Mouse (Mus musculus): Measurements from ENCODE around the gene Ttll4.

The Ttll4 gene

DNA sequence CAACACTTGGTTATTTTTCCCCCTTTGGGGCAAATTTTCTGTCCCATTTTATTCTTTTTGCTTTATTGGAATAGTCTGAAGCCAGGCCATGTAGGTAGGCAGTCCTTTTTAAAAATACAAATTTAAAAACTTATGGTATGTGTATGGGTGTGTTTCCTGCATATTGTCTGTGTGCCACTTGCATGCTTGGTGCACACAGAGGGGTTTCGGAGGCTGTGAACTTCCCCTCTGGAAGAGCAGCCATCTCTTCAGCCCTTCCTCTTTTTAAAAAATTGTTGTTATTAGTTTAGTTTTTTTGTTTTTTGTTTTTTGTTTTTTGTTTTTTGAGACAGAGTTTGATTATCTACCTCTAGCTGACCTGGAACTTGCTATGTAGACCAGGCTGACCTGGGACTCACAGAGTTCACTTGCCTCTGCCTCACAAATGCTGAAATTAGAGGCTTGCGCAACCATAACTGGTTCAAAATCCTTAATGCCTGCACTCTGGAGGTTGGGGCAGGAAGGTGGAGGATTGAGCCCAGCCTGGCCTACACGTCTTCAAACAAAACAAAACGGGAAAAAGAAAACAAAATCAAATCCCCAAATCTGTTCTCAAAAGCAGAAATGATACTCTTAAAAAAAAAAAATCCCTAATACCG is 51.0 kb downstream of the Ttll4 start:
- no peak for DNase-seq

DNA sequence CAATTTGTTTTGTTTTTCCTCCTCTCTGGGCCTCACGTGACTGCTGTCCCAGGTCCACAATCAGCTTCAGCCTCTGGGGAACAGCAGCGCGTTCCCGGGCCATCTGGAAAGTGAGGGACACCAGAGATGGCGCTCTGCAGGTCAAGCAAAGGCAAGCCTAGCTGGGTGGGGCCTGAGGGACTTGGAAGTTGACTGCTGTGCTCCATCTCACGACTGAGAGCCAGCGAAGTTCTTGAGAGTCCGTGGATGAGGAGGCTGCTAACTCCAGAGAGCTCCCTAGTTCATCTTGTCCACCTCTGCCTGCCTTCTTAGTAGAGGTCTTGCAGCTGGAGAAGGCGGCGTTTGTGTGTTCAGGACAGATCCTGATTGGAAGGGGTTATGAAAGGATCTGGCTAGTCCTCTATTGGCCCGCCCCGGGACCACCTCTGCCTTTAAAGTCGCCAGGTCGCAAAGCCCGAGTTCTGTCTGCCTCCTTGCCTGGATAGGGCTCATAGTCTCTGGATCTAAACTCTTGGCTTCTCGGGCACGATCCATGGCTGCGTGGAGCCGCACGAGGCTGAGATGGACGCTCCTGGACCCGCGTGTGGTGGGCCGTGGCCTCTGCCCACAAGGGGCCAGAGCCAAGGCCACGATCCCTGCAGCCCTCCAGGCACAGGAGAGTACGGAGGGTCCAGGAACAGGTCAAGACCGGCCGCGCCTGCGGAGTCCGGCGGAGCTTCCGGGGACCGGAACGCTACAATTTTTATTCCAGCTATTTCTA is 51.7 kb downstream of the Ttll4 start, which contains the start of gene Cyp27a1:
TSS of gene Cyp27a1 (plus strand) at position 476 of the 760 bp plus-strand sequence.
- DNase-seq, result peak; percentile 17

DNA sequence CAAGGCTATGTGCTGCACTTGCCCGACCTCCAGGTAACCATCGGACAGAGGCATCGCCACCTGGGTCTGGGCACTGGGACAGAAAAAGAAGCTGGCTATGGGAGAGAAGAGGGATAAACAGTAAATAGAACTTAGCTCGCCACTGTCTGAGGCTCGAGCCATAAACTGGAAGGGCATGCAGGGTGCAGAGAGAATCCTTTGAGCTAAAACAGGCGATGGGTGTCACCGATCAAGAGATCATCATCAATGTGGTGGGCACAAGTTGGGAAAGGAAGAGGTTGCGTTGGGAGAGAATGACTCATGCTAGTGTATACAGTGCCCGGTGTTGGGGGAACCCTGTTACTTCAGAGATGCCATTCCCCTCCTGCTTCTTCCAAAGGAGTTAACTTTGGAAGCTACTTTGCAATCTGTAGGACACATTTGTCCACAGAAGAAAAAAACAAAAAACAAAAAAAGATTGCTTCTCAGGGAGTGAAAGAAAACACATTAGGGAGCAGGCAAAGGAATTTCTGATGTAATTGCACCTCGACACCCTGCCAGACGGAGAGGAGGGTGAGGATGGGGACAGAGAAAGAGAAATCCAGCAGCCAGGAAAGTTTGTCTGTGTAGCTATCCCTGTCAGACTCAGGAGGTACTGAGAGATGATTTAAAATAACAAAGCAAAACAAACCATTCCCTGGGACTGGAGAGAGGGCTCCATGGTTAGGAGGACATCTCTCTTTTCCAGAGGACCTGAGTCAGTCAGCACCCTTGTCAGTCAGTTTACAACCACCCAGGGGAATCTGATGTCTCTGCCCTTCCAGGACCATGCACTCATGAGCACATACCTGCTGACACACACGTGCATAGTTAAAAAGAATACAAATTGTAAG is 52.5 kb downstream of the Ttll4 start:
- DNase-seq, result no peak

DNA sequence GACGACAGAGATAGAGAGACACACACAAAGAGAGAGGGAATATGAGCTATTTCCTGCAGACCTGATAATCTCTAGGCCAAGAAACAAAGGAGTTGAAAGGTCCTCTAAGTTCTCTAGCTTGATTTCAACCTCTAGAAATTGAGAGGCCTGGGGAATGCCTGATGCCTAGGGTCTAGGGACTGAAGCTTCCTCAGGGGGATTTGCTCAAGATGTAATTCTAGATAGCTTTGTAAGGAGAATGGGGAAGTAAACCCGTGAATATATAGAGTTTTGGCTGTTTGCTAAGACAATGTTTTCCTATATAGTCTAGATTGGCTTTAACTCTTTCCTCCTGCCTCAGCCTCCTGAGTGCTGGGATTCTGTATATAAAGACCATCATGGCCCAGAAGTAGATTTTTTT is 53.4 kb downstream of the Ttll4 start:
- no peak for DNase-seq

DNA sequence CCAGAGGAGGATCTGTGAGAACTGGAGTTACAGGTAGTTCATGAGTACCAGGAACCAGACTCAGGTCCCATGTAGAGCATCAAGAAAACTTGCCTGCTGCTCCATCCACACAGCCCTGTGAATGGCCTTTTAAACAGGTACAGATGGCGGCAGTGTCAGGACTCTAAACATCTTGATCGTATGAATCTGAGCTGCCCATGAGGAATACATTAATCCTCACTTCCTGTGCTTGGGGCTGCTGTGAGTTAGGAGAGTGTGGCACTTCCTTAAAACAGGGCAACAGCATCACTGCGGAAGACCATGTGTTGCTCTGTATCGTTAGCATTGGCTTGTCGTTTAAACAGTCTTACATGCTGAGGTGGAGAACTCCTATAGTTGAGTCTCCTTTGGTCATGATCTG is 53.9 kb downstream of the Ttll4 start:
- DNase-seq, result no peak

DNA sequence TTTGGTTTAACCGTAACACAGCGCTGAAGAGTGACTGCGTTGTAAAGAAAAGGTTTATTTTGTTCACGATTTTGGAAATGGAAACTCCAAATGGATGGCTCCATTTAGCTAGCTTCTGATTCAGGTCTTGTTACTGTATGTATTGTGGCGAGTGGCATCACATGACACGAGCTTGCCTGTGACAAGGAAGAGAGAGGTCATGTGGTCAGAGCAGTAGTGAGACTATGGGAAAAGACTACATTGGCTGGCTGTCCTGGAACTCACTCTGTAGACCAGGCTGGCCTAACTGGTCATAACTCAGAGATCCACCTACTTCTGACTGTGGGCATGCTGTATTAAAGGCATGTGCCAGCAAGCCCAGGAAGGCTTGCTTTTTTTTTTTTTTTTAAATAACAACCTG is 54.3 kb downstream of the Ttll4 start:
- DNase-seq, result no peak

DNA sequence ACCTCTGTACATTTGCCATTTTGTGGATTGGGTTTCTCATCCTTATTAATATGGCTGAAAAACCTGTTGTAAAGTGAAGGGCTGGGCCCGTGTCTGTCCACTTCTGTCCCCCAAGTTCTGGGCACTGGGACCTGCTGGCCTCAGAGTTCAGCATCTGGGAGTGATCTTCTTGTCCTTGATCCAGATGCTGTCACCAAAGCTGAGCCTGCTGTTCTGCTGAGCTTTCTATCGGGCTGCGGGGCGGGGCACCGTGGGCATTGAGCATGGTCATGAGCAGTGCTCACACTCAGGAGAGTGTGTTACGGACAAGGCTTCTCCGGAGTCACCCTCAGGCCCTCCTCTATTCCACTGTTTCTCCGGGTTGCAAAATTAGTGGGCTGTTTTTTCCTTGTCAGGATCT is 56.6 kb downstream of the Ttll4 start:
- no peak for DNase-seq

DNA sequence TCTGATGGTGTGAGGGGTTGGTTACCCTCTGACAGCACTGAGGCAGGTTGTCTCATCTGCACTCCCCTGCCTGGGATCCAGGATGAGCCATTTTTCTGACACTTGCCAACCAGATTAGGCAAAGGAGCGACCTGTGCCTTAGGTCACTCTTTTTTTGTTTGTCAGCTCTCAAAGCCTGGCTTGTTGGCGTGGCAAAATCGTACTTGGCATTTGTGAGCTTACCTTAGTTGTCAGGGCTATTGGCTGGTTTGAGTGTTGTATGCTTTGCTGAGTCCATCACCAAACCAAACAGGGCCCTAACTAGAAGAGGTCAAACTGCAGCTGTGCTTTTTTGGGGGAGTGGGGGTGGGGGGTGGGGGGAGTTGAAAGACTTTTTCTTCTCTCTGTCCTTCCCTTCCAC is 57.7 kb downstream of the Ttll4 start:
- DNase-seq, result no peak

DNA sequence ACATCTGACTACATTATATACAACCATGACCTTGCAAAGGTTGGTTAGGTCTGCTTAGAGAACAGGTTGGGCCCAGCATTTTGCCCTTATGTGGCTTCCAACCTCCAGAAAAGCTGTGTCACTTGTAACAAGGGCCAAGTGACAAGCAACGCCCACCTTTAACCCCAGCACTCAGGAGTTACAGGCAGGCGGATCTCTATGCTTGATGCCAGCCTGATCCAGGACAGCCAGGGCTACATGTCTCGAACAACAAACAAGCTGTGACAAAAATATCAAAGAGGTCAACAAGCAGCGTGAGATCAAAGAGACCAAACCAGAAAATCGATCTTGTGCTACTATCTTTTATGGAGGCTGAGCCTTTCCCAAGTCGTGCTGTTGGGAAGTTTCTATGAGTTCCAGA is 60.1 kb downstream of the Ttll4 start:
- no peak for DNase-seq

DNA sequence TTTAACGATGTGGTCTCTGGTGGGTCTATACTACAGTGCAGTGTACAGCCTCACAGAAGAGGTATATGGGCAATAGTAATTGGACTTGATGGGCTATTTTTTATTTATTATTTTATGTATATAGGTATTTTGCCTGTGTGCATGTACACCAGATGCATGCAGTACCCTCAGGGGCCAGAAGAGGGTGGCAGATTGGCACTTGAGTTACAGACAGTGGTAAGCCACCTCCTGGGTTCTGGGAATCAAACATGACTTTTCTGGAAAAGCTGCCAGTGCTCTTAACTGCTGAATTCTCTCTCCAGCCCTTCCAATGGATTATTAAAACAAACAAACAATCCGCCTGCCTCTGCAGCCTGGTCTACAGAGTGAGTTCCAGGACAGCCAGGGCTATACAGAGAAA is 62.2 kb downstream of the Ttll4 start:
- no peak for DNase-seq

DNA sequence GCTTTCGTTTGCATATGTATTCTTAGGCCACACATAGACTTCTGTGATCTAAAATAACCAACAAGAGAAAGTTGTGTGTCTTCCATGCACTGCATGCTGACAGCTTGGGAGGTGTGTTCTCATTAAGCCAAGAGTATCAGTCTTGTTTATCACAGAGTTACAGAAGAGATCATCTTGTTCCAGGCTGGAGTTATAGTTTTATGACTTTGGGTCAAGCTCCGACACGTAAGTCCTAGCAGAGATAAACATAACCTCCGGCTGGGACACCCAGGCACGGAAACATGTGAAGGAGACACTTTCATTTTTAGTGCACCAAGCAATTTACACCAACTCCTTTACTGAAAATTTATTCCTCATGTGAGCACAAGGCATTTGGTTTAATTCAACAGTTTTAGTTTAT is 64.6 kb downstream of the Ttll4 start:
- DNase-seq, result no peak

DNA sequence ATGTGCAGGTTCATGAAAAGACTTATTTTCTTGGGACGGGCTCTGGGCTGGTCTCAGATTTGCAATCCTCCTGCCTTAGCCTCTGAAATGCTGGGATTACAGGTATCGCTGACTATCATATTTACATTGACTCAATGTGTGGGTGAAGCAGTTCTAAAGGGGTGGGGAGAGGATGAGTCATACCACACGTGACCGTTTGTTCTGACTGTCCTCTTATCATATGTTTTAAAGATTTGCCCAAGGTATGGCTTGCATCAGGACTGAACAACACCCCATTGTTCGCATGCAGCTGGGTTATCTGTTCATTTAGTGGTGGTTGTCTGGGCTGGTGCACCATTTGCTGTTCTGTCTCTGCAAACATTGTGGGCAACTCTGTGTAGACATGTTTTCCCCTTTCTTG is 65.1 kb downstream of the Ttll4 start:
- DNase-seq, result no peak

DNA sequence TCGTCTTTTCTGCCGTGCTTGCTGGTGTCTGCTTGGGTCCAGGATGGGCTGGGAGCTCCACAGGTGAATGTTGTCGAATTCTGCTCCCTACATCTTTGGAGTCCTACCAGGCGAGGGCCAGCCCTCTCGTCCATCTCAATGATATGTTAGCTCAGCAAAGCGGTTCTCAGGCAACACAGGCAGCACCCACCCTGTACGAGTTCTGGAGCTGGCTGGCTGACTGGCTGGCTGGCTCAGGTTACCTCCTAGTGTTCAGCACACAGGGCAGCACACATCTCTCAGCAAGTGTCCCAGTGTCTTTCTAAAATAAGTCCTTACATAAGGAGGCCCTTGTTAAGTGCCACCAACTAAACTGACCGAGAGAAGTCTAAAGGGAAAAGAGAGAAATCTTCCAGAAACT is 66.9 kb downstream of the Ttll4 start:
- no peak for DNase-seq

DNA sequence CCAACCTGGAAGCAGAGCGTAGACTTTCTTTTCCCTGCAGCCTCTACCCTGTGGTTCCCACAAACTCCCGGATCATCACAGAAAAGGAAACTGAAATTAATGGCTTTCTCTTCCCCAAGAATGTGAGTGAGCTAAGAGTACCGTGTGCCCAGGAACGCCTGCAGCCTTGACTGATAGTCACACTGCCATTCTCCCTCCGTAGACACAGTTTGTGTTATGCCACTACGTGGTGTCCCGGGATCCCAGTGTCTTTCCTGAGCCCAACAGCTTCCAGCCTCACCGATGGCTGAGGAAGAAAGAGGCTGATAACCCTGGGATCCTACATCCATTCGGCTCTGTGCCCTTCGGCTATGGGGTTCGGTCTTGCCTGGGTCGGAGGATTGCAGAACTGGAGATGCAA is 75.4 kb downstream of the Ttll4 start:
- DNase-seq, result no peak

DNA sequence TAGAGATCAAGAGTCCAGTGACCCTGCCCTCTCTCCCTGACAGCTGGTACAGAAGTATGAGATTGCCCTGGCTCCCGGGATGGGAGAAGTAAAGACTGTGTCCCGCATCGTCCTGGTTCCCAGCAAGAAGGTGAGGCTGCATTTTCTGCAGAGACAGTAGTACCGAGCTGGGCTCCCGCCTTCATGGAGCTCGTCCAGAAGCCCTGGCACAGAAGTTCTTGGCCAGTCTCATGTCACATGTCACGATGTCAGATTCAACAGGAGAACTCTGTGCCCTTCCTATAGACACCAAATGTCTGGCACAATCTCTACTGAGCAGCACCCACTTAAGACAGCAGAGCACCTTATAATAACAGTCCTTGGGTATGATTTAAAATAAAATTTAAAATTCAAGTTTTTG is 76.0 kb downstream of the Ttll4 start:
- no peak for DNase-seq

DNA sequence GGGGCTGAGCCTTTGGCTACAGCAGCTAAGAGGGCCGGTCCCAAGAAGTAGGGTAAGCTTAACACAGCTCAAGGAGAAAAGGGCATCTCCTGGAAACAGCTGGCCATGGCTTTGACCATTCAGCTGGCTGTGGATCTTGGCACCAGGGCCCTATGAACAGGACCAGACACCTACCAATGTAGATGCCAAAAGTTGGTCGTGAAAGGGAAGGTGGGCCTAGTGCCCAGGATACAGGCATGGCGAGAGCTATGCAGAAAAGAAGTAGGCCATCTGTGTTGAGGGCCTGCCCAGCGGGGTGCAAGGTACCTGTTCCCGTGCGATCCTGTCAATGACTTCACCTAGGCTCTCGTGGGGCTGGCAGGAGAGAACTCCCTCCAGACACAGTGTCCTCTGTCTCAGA is 79.3 kb downstream of the Ttll4 start:
- DNase-seq, result no peak

DNA sequence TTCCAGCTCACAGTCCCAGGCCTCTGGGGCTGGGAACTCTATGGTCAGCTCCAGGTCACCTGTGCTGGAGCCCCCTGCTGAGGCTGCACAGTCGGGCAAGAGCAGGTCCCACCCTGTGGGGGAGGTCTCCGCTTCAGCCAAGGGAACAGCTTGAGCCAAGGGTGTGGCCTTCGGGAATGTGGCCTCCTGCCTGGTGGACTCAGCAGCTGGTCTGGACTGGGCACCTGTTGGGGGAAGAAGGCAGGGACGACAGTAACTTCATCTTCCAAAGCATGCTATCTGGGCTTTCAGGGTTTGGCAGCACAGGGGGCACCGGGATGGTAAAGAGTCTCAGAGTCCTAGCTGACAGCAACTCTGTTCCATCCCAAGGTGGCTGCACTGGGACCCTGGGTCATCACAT is 85.8 kb downstream of the Ttll4 start:
- DNase-seq, result no peak

DNA sequence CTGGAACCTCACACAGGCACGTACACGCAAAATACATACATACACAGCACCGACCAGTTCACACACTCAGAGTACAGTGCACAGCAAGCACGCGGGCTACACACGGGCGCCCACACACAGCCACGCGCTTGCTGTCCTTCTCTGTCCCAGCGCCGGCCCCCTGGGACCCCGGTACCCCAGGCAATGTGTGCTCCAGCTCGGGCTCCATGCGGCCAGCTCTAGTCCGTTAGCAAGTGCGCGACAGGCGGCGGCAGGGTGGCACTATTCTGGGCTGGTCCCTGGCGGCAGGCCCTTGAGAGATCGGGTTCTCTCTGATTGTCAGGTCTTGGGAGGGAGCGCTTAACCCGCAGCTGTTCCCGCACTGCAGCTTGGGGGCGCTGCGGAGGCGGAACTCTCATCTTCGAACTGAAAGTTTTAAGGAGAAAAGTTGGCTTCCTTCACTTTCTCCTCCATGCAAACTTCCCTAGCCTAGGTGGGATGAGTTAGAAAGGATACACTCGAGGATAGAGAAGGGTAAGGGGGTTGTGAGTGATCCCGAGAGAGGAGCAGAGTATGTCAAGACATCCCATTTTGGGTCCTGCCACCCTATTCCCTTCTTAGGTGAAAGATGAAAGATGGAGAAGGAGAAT is 87.2 kb downstream of the Ttll4 start, which contains the start of gene Prkag3:
TSS of gene Prkag3 (minus strand) at position 579 of the 629 bp plus-strand sequence.
- no peak for DNase-seq

DNA sequence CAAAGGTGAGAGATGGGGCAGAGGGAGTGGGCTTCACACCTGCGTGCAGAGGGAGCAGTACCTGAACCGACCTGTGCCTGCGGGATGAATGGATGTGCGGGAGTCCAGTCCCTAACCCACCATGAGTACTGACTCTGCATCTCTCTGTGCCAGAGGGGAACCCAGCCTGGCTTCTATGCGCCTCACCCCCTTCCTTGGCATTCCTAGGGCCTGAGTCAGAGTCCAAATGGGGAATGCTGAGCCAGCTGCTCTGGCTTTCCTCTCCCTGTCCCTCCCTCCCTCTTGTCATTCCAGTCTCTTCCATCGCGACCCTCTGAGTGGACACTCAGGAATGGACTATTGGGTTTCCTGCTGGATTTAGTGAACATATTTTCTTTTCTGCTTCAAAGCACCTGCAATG is 87.8 kb downstream of the Ttll4 start:
- DNase-seq, result no peak

DNA sequence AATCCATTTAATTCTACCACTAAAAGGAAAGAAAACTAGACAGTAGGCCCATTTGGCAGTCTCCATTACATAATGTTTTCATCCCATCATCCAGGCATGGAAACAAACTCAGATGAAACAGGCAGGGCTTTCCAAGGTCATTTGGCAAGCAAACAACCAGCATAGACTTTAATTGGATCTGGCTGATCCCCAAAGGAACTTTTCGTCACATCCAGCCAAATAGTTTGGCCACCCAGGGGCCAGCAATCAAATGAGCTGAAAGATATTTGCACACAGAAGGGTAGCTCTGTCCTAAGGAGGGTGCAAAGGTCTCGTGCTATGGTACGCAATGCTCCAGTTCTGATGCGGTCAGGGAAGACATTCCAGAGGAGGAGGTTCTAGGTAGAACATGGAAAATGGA is 89.1 kb downstream of the Ttll4 start:
- no peak for DNase-seq

DNA sequence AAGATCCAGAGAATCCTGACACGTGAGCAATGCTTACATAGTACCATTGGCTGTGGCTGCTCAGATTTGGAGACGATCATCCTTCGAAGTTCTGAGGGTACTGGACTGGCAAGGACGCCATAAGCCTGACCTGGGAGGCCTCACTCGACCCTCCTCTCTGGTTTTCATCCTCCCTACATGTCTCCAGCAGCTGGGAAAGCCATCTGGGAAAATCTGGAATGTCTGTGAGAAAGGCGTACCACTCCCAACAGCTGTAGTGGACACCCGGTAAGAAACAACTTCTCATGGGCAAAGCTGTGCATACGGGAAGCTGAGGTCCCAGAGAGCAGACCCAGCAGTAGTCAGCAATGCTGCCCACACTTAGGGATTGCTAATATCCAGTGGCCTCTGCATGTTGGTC is 90.6 kb downstream of the Ttll4 start:
- no peak for DNase-seq

DNA sequence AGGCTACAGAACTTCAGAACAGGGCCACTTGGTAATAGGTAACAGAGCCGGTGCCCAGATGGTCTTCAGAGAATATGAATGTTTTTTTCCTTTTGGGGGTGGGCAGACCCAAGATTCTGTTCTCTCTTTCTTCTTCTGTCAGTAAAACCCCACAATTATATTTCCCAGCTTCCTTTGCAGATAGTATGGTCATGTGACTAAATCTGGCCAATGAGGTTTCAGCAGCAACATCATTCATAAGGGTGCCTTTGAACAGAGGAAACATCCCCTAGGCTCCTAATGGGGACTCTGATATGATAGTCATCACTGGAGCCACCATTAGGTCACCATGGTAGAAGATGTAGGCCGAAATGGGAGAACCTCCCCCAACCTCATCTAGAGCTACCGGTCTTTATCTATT is 91.3 kb downstream of the Ttll4 start:
- no peak for DNase-seq
